Mouse (Mus musculus) kidney, postnatal 36 days (tissue): ENCODE data around the gene Nfkb2.

Experiments
- DNase-seq, 2 experiments: peaks; one replicate each; pipeline ENCODE4 v3.0.0; 2021 to 2022; ENCODE audit warnings: mixed read lengths in 2 of 2

The Nfkb2 gene

DNA sequence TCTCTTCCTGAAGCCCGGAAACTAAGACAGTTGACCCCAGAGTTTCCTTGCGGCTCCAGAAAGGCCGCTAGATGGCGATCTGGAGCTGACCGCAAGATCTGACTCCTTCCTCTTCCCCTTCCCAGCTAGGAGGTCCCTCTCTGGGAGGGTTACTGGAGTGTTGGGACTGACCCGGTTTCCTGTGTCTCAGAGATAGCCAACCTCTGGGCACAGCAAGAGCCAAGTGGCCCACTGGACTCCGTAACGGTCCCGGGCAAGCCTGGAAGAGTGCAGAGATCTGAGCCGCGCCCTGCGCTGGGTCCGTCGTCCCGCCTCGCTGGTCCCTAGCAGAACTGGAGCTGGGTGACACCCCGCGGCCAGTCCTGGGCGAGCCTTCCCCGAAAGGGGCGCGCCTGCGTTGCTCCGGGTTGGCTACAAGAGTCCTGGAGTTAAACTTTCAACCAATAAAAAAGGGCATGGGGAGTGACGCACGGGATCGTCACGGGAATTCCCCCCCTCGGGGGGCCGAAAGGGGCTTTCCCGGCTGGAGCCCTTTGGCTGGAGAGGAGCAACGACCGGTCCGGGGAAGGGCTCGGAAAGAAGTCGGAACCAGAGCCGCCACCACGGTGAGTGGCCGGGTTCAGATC lies at the start of gene Nfkb2:
TSS of gene Nfkb2 (plus strand) at position 105 of the 626 bp plus-strand sequence.
- DNase-seq = peak; percentile 95 to 97

DNA sequence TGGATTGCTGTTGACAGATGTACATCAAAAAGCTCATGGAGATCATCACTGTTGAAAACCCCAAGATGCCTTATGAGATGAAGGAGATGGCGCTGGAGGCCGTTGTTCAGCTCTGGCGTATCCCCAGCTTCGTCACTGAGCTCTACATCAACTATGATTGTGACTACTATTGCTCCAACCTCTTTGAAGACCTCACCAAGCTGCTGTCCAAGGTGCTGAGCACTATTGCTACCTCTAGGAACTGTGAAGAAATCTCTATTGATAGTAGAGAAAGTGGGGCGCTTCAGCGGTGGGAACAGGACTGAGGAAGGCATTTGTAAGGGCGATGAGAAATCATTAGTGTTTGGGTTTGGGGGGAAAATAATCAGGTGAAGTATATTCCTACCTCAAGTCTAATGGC lies 39.4 kb upstream of the Nfkb2 start:
- peak in 1 of 2 experiments; percentile 20 for DNase-seq

DNA sequence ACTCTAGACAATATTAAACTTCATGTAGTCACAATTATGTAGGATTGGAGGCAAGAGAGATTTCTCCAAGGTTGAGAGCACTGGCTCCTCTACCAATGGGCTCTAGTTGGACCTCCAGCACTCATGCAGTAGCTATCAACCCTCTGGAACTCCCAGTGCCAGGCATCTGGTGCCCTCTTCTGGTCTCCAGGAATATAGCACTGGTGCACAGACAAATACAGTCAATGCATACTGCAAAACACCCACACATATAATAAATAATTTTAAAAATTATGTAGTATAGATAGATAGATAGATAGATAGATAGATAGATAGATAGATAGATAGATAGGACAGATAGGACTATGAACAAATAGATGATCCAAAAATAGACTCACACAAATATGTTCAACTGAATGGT lies 28.8 kb upstream of the Nfkb2 start:
- peak; percentile 4 to 50 for DNase-seq

DNA sequence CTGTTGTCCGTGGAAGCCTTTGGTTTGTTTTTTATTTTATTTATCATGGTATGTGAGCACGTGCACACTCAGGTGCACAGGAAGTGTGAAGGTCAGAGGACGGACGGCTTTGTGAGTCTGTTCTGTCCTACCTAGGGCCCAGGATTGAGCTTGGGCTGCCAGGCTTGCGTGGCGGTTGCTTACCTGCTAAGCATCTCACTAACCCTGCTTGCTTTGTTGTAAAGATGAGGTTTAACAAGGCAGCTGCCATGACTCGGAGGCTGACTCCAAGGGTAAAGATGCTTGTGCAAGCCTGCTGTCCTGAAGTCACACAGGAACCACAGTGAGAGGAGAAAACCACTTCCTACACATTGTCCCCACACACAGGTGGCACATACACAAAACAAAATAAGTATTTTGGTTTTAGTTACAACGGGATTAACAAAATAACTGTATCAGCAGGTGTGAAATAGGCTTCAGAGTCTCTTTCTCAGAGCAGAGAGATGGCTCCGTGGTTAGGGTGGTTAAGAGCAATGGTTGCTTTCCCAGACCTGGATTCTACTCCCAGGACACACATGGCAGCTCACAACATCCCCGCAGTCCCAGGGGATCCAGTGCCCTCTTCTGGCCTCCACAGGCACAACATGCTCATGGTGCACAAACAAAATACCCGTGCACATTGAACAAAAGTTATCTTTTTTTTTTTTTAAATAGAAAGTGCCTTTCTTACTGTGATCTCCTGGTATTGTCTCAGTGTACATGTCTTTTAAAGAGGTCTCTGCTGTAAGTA lies 21.9 kb upstream of the Nfkb2 start:
- DNase-seq = peak in 1 of 2 experiments; percentile 30

DNA sequence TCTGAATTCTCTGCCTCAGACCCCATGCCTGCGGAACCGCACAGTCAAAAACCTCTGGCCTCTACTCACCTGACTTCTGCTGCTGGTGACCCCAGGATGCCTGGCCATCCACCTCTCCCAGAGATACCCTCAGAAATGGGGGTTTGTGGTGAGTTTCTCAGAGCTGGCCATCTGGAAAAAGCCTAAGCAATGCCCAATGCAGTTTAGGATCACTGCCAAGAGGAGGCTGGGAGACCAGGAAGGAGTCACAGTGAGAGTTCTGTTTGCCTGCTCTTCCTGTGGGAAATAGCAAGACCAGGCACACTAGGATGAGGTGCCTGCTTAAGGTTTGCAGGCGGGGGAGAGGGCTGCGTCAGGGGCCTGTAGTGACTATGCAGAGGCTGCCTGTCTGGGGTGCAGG lies 19.4 kb upstream of the Nfkb2 start:
- DNase-seq = no peak

DNA sequence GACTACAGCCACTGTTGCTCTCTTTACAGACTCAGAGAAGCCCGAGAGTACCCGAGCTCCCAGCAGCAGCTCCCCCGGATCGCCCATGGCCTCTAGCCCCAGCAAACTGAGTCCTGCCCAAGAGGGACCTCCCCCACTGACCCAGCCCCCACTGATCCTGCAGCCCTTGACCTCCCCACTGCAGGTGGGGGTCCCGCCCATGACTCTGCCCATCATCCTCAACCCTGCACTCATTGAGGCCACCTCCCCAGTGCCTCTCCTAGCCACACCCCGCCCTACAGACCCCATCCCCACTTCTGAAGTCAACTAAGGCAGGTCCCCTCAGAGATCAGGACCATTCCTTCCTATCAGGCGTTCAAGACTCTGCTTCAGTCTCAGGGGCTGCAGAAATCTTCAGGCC lies 18.5 kb upstream of the Nfkb2 start:
- DNase-seq = no peak

DNA sequence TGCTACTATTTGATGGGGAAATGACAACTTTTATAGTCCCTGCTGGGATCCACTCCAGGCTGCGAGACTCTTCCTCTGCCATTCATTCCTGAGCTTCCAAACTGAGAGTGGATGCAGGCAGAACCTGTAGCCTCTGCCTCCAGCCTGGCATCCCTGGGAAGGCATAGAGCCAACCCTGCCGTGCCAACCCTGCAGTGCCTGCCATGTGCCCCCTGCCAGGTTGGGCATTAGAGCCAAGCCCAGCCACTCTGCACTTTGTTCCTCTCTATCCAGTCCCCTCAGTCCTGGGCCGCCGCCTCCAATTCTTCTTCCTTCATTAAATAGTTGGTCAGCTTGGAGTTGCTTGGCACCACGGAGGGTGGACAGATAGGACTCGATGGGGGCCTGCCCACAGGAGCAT lies 18.1 kb upstream of the Nfkb2 start:
- peak; percentile 17 to 69 for DNase-seq

DNA sequence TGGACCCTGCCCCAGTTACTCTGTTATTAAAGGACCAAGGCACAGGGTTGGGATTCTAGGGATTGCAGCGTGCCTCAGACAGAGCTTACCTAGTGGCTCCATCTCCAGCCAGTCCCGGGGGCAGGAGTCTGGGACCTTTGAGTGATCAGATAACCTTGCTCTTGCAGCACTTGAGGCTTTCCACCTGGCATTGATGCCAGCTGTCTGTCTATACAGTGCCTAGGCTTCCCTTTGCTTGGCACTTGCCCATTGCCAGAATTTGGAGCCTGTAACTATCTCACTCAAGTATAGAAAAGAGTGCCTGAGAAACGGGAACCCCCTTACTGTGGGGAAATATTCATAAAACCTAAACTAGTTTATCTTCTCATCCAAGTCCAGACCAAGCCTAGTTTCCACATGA lies 17.2 kb upstream of the Nfkb2 start:
- no peak for DNase-seq

DNA sequence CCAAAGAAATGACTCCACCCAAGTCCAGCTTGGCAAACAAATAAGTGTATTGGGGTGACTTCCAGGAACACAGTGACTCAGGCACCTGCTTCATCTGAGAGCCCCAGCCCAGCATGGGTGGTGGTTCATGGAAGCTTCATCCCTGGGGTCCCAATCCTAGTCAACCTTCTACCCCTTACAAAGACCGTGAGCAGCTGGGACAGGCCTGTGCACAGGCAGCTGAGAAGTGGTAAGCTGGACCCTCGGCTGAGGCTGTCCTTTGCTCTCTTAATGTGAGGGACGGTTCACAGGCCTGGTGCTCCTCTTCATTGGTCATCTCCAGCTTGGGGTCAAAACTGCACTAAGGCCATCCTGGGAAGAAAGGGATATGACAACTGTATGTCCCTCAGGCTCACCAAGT lies 16.6 kb upstream of the Nfkb2 start:
- DNase-seq = no peak

DNA sequence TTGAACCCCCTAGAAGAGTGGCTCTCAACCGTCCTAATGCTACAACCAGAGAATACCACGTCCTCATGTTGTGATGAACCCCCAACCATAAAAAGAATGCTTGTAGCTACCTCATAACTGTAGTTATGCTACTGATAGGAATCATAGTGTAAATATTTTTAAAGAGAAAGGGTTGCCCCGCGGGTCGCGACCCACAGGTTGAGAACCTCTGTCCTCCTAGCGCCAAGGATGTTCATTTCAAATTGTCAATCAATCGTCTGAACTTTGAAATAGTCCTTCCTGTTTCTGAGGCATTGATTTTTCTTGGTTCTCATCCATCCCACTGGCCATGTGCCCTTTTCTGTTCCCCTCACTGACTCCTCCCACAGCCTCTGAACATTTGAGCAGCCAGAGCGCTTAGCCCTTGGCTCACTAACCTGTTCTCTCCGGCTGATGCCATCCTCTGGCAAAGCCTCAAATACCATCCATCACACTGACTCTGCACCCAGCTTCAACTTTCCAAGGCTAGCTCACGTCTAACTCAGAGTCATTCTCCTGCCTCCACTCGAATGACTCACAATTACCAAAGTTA lies 13.5 kb upstream of the Nfkb2 start:
- no peak for DNase-seq

DNA sequence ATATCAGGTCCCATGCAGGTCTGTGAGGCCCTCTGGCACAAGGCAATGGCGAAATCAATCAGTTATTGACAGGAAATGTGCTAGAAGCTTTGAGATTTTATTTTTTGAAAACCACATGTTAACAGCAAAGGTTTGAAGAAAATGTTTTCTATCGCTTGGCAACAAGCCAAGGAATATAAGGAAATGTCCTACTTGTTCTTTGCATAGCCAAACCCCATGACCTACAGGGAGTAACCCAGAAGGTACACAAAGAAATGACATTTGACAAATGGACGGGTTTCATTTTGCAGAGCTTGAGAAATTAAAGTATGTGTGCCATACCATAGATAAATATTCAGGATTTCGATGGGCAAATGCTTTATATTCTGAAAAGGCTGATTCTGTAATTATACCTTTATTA lies 7.2 kb upstream of the Nfkb2 start:
- no peak for DNase-seq

DNA sequence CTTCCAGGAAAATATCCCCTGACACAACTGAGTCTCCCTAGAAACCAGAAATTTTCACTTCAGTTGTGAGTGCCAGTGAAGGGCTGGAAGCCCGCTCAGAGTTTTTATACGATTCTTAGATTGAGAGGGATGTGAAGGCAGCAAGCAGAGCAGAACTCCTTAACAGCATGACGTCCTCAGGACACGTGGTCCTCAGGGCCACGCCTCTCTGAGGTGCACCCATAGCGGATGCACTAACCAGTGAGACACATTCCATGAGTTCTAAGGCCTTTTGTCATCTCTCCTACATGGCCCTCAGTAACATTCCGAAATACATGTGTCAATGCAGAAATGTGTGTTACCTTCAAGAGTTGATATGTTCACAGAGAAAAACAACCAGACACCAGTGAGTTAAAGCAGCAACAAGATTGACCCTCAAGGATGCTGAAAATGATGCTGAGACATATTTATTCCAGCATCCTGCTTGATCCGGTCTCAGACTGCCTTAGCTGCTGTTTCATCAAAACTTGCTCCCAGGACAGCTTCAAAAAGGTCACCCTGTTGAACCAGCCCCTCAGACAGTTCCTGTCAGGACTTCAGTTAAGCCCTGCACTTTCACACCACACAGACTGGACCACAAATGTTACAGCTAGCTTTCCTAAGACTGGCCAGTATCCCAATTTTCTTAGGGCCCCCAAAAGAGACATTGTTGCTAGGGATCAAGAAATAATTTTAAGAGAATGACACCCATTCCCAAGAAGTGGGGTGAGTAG lies 3.6 kb upstream of the Nfkb2 start:
- no peak for DNase-seq

DNA sequence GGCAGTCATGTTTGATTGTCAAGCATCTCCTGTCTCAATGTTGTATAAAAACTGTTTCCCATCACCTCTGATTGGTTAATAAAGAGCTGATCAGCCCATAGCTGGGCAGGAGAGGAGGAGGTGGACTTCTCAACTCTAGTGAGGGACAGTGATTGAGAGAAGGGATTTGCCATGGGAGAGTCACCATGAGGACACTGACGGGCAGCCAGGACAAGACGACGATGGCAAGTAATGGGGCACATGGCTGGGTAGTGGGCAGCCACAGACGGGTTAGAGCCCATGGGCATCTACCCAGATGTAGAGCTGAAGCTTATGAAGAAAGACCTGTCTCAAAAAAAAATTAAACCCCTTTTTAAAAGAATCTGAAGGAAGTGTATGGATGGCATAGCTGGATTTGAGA lies 1.6 kb upstream of the Nfkb2 start:
- no peak for DNase-seq

DNA sequence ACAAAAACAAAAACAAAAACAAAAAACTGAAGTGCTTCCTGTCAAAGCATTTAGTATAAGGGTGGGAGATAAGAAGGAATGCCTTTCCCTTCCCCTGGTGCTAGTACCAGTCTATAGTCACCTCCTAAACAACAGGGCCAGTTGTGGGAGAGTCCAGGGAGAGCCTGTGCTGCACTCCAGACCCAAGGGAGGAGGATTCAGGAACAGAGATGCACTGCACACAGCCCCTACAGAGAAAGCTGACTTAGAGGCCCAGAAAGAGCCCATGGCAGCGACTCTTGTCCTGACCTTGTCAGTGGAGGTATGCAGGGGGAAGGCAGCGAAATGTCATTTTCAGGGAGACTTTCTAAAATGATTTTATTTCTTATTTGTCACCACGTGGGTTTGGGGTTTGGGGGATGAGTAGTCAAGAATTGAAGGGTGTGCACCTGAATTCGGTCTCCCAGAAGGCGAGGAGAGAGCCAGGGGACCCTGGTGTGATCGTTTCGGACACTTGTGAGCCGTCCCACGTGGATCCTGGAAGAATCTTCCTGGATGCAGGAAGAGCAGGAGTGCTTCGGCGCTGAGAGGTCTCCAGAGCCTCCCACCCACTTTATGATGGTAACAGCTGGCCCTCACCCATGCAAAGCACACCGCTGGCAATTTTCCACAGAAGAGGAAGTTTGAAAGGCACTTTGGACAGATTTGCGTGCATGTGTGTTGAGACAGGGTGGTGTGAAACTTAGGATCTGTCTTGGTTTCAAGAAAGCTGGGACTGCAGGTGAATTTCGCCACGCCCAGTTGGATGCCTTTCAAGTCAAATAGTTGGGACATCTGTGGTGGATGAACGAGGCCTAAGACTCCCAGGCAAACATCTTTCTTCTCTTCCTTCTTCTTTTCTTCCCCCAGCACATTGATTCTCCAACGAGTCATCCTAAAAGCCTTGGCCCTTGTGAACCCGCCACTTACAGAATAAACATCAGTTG lies 587 bp upstream of the Nfkb2 start:
- DNase-seq = no peak

DNA sequence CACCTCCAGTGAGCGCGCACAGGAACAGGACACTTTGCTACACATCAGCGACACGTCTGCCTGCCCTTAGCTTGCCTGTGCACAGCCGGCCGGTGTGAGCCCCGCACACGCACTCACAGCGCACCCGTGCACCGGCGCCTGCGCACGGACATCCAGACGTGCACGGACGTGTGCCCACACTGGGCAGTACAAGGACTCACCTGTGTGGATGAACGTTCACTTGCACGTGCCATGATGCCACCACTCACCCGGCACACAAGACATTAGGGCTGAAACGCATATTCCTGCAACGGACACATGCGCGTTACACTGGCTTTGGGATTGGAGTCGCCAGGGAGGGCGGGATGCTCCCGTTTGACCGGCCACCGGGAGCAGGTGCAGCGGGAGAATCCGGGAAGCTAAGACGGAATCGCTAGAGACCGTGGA lies 801 bp downstream of the Nfkb2 start:
- DNase-seq = peak in 1 of 2 experiments; percentile 49

DNA sequence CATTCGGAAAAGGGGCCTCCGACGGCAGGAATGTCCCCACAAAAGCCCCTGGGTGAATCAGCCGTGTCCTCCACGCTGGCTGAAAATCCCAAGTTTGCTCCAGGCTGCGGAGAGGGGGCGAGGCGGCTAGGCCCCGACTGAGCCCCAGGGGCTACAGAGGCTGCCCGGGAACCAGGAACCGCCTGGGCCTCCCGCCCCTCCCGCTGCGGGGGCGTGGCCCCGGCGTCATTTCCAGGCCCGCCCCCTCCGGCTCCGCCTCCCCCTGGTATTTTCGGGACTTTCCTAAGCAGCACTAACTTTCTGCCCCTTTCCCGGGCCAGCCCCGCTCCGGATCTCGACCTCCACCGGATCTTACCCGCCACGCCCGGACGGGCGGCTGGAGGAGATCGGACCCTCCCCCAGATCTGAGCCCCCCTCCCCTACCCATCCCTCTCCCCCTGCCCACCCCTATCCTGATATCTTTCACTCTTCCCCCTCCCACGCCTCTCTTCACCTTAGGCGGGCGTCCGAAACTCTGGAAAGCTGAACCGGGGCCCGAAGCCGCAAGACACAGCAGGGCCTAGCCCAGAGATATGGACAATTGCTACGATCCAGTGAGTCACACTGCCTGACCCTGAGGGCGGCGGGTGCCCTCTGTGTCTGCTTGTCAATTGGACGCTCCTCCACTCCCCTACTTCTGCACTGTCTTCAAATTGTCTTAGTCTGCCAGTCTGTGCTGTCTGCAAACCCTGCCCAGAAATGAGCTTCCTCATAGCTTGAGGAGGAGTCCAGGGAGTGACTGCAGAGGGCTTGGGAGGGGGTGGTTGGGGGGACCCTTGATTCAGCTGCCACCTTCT lies 1.5 kb downstream of the Nfkb2 start:
- peak; percentile 91 to 95 for DNase-seq

DNA sequence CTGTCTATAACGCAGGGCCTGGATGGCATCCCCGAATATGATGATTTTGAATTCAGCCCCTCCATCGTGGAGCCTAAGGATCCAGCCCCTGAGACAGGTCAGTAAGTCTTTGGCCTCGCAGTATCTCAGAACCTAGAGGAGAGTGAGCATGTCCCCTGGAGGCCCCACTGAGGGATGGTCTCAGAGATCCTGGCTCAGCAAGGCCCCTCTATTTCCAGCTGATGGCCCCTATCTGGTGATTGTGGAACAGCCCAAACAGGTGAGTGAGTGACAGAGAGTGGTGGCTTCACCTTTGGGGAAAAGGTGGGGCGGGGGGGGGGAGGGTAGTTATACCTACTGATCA lies 2.1 kb downstream of the Nfkb2 start:
- no peak for DNase-seq

DNA sequence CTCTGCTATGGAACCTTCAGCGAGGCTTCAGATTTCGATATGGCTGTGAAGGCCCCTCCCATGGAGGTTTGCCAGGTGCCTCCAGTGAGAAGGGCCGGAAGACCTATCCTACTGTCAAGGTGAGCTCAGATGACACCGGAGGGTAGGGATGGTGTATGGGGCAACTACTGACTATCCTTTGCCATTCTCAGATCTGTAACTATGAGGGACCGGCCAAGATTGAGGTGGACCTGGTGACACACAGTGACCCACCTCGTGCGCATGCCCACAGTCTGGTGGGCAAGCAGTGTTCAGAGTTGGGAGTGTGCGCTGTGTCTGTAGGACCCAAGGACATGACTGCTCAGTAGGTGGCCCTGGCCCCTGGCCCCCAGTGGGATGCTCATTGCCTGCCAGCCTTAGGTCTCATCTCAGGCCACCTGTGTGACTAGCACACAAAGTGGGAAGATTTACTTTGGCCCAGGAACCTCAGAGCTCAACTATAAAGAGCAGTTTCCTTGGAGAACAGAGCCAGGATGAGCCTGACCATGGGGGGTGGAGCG lies 2.7 kb downstream of the Nfkb2 start:
- DNase-seq = peak in 1 of 2 experiments; percentile 1

DNA sequence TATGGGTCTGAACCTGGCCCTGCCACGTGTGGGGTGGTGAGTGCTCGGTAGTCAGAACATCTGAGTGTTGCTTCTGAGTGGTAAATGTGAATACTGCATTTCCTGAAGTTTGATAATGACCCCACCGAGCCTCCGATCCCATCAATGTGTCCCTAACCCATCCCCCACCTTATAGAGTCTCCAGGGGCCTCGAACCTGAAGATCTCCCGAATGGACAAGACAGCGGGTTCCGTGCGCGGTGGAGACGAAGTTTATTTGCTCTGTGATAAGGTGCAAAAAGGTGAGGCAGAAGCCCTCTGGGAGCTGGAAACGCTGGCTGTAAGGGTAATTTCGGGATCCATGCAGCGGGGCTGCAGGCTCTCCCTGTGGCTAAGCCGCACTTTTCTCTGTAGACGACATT lies 3.7 kb downstream of the Nfkb2 start:
- no peak for DNase-seq

DNA sequence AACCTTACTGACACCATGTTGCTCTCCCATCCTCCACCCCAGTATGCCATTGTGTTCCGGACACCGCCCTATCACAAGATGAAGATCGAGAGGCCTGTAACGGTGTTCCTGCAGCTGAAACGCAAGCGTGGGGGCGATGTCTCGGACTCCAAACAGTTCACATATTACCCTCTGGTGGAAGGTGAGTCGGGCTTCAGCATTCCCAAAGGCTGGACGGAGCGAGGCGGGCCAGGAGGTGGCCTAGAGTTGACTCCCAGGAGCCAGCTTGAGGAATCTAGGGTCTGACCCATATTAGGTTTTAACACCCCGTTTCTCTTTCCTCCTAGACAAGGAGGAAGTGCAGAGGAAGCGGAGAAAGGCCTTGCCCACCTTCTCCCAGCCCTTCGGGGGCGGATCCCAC lies 4.2 kb downstream of the Nfkb2 start:
- DNase-seq = peak in 1 of 2 experiments; percentile 1
